Mouse (Mus musculus): ENCODE data around the gene Gng2. TPM values are rescaled to one million over a fixed set of nuclear protein-coding genes. Genes with fewer than 3 reads are reported as not detected.
A peak's percentile ranks its signal among the peaks of the same experiment; 100 is the strongest.

The Gng2 gene
- polyA plus RNA-seq, 1 experiment from 2014 or later = 187 TPM

DNA sequence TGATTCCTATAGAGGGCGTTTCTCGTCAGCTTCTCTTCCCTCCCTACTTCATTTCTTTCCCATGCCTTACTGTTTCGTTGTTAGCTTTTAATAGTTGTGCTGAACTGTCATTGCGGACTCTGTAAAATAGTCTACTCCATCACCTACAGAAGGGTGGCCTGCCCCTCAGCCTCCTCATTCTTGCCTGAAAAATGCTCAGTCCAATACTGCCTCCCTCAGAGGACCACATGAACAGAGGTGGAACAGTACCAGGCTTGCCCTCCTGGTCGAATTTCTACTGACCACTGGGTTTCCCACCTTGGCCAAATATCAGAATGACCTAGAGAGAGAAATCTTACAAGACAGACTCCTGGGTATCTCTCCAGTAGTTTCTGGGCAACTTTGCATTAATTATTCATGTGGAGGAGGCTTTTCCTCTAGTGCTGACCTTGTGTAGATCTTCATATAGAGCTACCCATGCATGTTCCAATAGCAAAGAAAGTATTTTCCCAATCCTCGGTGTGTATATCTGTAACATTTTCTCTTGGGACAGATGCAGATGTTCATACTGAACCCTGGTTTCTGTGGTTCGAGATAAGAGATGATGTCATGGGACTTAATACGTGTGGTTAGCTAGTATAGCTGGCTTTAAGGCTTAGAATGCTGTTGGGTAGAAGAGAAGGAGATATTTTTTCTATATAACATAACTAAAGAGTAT is 15.6 kb upstream of the Gng2 start:
- no peaks in the 10 kb centered on the region for H3K36me3 ChIP-seq (replicated peaks)
- WGBS = 89% methylated on average over 8 of the region's 8 CpGs
- H3K27me3 ChIP-seq = no peaks in the 10 kb centered on the region
- ATAC-seq (ENCODE audit: low FRiP score) = no peak
- H3K4me2 ChIP-seq = no peak overlapping the region
- no peaks in the 10 kb centered on the region for H3K9me3 ChIP-seq
- no peak overlapping the region for H3K9ac ChIP-seq
- peaks cover 11% of the 10 kb centered on the region; the same call in 1 of the 2 replicates for H3K4me1 ChIP-seq
- H3K27ac ChIP-seq = no peak overlapping the region
- H3K4me3 ChIP-seq (replicated peaks) = no peak overlapping the region

GRCm38 (mm10) chr14:19991861-19992260 is 14.4 kb upstream of the Gng2 start:
- H3K4me2 ChIP-seq = no peak overlapping the region
- no peak overlapping the region for H3K9ac ChIP-seq
- no peaks in the 10 kb centered on the region for H3K36me3 ChIP-seq (replicated peaks)
- ATAC-seq (ENCODE audit: low FRiP score) = peak; percentile 39; the same call in 1 of the 2 replicates
- 11% methylated on average over 3 of the region's 3 CpGs for WGBS
- no peaks in the 10 kb centered on the region for H3K27me3 ChIP-seq
- no peaks in the 10 kb centered on the region for H3K9me3 ChIP-seq
- no peak overlapping the region for H3K4me3 ChIP-seq (replicated peaks)
- no peak overlapping the region for H3K27ac ChIP-seq
- peaks cover 16% of the 10 kb centered on the region for H3K4me1 ChIP-seq

DNA sequence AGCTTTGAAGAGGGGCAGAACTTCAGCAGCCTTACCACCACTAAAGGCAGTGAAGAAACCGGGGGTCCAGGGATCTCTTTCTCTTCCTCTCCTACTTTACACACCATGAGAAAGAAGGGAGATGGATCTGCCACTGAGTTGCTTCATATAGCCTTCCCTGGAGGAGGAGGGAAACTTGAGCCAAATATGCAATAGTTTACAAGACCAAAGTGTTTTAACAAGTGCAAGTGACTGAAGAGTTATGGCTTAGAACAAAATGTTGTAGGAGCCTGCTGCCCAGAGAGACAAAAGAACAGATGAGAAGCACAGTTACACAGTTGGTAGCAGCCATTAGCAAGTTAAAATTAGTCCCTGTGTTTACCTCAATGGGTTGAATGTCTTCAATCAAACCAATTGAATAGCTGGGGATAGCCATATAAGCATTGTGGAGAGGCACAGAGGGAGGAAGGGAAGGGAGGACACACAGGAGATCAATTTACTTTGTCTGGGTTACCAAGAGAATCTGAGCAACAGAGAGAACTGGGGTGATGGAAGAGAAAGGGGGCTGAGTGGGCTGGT is 13.1 kb upstream of the Gng2 start:
- H3K27ac ChIP-seq = no peak overlapping the region
- peaks cover 30% of the 10 kb centered on the region for H3K4me1 ChIP-seq
- 97% methylated on average over 1 of the region's 1 CpGs for WGBS

GRCm38 (mm10) chr14:19988410-19988809 is 11.0 kb upstream of the Gng2 start:
- H3K9me3 ChIP-seq = no peaks in the 10 kb centered on the region
- no peaks in the 10 kb centered on the region for H3K36me3 ChIP-seq (replicated peaks)
- 87% methylated on average over 3 of the region's 3 CpGs for WGBS
- no peak overlapping the region for H3K4me2 ChIP-seq
- peaks cover 44% of the 10 kb centered on the region for H3K4me1 ChIP-seq
- H3K27me3 ChIP-seq = no peaks in the 10 kb centered on the region
- H3K27ac ChIP-seq = peak overlapping the region; percentile 42; the same call in 1 of the 2 replicates
- H3K4me3 ChIP-seq (replicated peaks) = no peak overlapping the region
- no peak overlapping the region for H3K9ac ChIP-seq
- ATAC-seq (ENCODE audit: low FRiP score) = no peak

More for the DNA sequence above, 13.1 kb upstream of the Gng2 start:
- ATAC-seq (ENCODE audit: low FRiP score) = no peak
- H3K4me2 ChIP-seq = no peak overlapping the region
- H3K27me3 ChIP-seq = no peaks in the 10 kb centered on the region
- no peaks in the 10 kb centered on the region for H3K9me3 ChIP-seq
- no peak overlapping the region for H3K4me3 ChIP-seq (replicated peaks)
- H3K36me3 ChIP-seq (replicated peaks) = no peaks in the 10 kb centered on the region
- H3K9ac ChIP-seq = no peak overlapping the region

DNA sequence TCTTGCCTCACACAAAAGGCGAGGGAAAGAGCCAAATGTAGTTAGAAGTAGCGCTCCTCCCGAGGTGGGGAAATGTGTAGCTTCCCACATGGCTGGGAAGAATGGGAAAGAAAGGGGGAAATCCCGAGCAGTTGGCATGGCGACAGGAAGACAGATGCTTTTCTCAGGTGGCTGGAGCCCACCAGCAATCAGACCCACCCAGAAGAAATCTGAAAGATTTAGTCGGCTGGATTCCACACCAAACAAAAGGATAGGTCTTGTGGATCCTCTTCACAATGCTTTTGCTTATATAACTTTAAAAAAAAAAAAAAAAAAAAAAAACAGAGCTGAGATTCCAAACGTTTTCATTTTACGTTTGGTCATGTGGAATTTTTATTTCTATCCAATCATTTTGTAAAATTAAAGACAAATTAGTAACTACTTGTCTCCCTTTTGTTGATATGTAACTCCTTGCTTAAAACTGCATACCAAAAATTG is 10.0 kb upstream of the Gng2 start:
- peak; percentile 75 for ATAC-seq (ENCODE audit: low FRiP score)
- Histone ChIP-seq H3K36me3 (replicated peaks) (no peaks in the 10 kb centered on the region), H3K27me3 (no peaks in the 10 kb centered on the region), H3K4me1 (peaks cover 44% of the 10 kb centered on the region), H3K27ac (peak overlapping the region; percentile 100), H3K9me3 (no peaks in the 10 kb centered on the region), H3K9ac (peak overlapping the region; percentile 65; the same call in 1 of the 2 replicates), H3K4me3 (replicated peaks) (peak overlapping the region; percentile 31), H3K4me2 (peak overlapping the region; percentile 56)
- 5% methylated on average over 8 of the region's 8 CpGs for WGBS

DNA sequence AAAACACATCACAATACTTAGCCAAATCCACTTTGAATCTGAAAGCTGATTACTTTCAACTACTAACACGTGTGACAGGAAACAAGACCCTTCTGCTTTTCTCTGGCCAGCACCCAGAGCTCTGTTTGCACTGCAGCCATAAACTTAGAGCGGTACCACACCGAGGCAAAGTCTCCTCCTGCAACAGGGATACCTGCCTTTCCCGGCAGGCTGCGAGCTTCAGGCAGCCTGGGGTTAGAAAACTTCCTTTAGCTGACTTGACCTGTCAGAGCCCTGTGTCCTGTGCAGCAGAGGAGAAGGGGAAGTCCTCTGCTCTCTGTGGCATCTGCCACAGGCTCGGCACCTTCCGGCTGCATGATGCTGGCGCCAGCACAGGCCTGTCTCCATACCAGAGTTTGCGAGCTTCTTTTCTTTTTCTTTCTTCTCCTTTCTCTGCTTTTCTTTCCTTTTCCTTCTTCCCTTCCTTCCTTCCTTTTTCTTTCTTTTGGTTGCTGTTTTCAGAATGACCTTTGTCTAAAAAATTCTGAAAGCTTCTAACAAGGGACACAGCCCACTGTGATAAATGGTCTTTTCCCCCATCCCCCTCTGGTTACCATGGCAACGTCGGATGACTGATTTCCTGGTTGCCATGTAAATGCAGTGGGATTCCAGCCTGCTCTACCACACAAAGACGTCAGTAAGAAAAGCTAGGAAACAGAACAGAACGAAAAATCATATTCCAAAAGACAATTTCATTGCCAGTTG is 9.4 kb upstream of the Gng2 start:
- Histone ChIP-seq H3K4me2 (peak overlapping the region; percentile 56), H3K27me3 (no peaks in the 10 kb centered on the region), H3K27ac (peak overlapping the region; percentile 100), H3K9me3 (no peaks in the 10 kb centered on the region), H3K36me3 (replicated peaks) (no peaks in the 10 kb centered on the region), H3K4me3 (replicated peaks) (peak overlapping the region; percentile 31), H3K4me1 (peaks cover 41% of the 10 kb centered on the region), H3K9ac (peak overlapping the region; percentile 65)
- peak; percentile 93 for ATAC-seq (ENCODE audit: low FRiP score)
- 2% methylated on average over 13 of the region's 13 CpGs for WGBS

DNA sequence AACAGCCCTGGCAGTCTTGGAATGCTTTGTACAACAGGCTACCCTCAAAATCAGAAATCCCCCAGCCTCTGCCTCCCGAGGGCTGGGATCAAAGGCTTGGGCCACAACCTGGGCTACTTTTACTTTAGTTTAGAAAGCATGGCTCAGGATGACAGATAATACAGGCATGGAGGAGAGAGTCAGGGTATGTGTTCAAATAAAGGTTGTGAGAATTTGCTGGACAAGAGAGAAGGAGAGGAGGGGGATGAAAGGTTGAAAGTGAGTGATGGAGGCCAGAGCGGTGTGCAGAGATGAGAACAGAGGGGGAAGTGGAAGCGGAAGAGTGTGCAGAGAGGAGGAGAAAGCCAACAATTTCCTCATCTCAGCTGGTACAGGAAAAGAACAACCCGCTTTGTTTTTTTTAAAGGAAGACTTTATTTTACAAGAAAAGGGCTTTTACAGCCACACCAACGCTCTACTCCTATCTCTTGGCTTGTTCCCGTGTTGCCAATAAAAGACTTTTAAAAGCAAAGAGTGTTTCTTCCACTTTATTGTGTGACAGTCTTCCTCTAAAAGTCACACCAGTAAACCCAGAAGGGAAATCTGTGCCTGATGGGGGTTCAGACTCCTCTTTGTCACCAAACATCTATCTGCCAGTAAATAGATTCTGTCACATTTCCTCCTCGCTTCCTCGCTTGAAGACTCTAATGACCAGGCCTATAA is 8.6 kb upstream of the Gng2 start:
- peak overlapping the region; percentile 56 for H3K4me2 ChIP-seq
- H3K36me3 ChIP-seq (replicated peaks) = no peaks in the 10 kb centered on the region
- no peaks in the 10 kb centered on the region for H3K27me3 ChIP-seq
- 41% methylated on average over 8 of the region's 8 CpGs for WGBS
- H3K4me1 ChIP-seq = peaks cover 36% of the 10 kb centered on the region
- H3K9me3 ChIP-seq = no peaks in the 10 kb centered on the region
- no peak for ATAC-seq (ENCODE audit: low FRiP score)
- peak overlapping the region; percentile 65 for H3K9ac ChIP-seq
- peak overlapping the region; percentile 100 for H3K27ac ChIP-seq
- H3K4me3 ChIP-seq (replicated peaks) = peak overlapping the region; percentile 31; the same call in 1 of the 2 replicates

DNA sequence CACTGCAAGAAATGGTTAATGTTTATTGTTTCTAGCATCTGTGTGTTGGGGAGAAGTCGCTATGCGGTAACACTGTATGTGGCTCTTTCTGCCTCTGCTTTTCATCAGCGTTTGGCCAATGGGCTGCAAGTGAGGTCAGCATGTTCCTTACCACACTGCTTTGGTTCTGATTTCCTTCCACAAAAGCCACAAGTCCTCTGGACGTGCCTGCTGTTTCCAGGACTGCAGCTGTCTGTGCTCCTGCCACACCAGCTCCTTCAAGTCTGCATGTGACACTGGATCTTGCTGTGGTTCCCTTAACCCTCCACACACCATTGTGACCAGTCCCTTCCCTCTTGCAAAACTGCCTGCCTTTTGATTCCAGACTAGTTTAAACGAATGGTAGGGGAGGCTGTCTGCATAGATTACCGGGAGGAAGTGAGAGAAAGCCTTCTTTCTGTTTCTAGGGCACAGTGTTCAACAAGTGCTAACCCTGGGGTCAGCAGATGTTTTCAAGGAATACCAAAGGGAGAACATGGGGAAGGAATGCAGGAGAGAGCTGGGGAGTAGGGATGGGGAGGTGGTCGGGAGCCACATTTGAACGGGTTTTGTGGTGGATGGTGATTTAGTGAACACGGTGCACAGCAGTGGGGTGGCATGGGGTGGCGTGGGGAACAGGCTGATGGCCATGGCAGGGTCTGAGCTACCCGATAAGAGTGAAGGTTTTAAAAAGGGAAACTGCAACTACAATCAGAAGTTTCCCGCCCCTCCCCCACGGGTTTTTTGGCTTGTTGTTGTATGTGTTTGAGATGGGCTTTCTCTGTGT is 7.9 kb upstream of the Gng2 start:
- peak; percentile 24 for ATAC-seq (ENCODE audit: low FRiP score)
- 5% methylated on average over 13 of the region's 13 CpGs for WGBS
- H3K9me3 ChIP-seq = no peaks in the 10 kb centered on the region
- H3K27me3 ChIP-seq = no peaks in the 10 kb centered on the region
- peak overlapping the region; percentile 100 for H3K27ac ChIP-seq
- no peaks in the 10 kb centered on the region for H3K36me3 ChIP-seq (replicated peaks)
- H3K4me2 ChIP-seq = peak overlapping the region; percentile 56
- peak overlapping the region; percentile 27; the same call in 1 of the 2 replicates for H3K9ac ChIP-seq
- no peak overlapping the region; the same call in 1 of the 2 replicates for H3K4me3 ChIP-seq (replicated peaks)
- H3K4me1 ChIP-seq = peaks cover 36% of the 10 kb centered on the region

- Histone ChIP-seq H3K27ac (peak overlapping the region; percentile 95), H3K4me2 (peak overlapping the region; percentile 59), H3K4me3 (replicated peaks) (peak overlapping the region; percentile 51), H3K27me3 (no peaks in the 10 kb centered on the region), H3K9ac (peak overlapping the region; percentile 80), H3K36me3 (replicated peaks) (no peaks in the 10 kb centered on the region; the same call in 1 of the 2 replicates), H3K9me3 (no peaks in the 10 kb centered on the region), H3K4me1 (peaks cover 40% of the 10 kb centered on the region)
- ATAC-seq (ENCODE audit: low FRiP score) = peak; percentile 96
- under 1% methylated on average over 24 of the region's 24 CpGs for WGBS
These were observed 781 bp downstream of the Gng2 start for GRCm38 (mm10) chr14:19976421-19977270.

- peak; percentile 33; the same call in 1 of the 2 replicates for ATAC-seq (ENCODE audit: low FRiP score)
- Histone ChIP-seq H3K27me3 (no peaks in the 10 kb centered on the region), H3K9me3 (no peaks in the 10 kb centered on the region), H3K4me1 (peaks cover 56% of the 10 kb centered on the region), H3K4me3 (replicated peaks) (peak overlapping the region; percentile 41), H3K27ac (peak overlapping the region; percentile 87), H3K36me3 (replicated peaks) (no peaks in the 10 kb centered on the region; the same call in 1 of the 2 replicates), H3K4me2 (peak overlapping the region; percentile 54), H3K9ac (peak overlapping the region; percentile 50)
- 20% methylated on average over 11 of the region's 11 CpGs for WGBS
These were observed 2.4 kb downstream of the Gng2 start for GRCm38 (mm10) chr14:19974978-19975493.

All from forebrain, embryonic 12.5 days (tissue).